Mouse (Mus musculus): ENCODE measurements around the gene Efemp1.

Gene Efemp1

DNA sequence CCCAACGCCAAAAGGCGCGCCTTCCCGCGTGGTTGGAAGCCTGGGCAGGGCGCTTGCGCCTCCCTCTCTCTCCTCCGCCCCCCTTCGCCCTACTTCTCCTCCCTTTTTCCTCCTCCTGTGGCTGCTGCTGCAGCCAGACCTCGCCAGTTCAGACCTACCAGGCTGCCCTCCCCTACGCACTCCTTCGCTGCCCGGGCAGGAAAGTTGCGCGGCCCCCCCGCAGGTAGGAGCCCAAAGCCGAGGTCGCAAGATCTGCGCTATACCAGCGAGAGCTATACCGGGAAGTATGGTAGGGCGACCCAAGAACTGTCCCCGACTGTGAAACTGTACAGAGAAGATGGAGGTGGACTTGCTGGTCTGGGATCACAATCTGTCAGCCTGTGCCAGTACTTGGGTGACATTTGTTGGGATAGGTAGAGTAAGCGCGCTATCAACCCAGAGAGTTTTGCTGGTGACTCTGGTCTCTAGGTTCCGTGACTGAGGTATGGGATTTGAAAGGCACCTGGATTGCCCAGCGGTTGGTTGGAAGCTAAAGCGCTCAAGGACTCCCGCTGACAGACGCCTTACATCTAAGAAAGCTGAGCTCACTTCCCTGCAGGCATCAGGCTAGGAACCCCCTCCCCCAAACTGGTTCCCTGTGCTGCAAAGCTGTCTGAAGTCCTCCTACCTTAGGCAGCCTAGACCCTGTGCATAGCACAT lies at the start of gene Efemp1:
Efemp1 (plus strand) TSS at position 103 of the 699 bp plus-strand sequence.
- no peak for DNase-seq (ENCODE audit: low spot score in 2 of 2)

DNA sequence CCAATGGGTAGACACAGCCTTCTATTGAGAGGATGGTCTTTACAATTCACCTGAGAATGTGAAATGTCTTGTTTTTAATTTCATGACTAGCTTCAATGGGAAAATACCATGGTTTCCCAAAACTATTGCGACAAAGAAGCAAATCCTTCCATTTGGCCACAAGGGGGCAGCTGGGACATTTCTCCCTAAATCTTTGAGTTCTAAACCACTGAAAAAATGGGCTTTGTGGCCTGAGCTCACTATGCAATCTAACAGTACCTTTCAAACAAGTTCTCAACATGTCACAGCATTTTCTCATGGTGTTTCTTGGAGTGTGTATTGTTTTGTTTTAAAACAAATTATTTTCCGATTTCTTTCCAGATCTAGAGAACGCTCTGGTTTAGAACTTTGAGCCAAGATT lies 44.3 kb upstream of the Efemp1 start:
- no peak for DNase-seq (ENCODE audit: low spot score in 2 of 2)

DNA sequence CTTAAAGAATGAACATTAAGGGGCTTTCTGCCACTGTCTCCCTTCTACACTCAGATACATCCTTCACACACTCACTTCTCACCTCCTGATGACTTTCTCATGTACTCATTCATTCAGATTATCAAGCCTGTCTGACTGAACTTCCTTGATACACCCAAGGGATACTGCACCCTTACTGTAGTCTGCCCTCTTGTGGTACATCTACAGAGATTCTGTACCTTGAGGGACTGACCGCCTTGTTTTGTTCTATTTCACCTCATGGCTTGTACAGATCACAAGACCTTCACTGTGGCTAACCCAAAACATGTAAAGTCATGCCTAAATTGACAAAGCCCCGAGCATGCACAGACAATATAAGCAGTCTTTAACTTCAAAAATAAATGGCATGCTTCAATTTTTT lies 41.1 kb upstream of the Efemp1 start:
- no peak for DNase-seq (ENCODE audit: low spot score in 2 of 2)

DNA sequence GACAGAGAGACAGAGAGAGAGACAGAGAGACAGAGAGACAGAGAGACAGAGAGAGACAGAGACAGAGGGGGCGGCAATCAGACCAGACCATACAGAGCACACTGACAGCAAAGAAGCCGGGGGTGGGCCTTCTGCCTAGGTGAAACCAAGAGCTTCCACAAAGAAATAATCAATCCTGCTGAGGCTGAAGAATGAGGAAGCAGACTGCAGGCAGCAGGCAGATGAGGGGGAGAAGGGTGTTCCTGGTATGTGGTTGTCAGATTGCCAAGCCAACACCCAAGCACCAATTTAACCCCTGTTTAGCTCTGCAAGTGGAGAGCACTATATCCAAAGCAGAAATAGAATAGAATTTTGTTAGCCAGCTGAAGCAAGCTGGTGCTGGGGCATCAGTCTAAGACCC lies 40.4 kb upstream of the Efemp1 start:
- no peak for DNase-seq (ENCODE audit: low spot score in 2 of 2)

DNA sequence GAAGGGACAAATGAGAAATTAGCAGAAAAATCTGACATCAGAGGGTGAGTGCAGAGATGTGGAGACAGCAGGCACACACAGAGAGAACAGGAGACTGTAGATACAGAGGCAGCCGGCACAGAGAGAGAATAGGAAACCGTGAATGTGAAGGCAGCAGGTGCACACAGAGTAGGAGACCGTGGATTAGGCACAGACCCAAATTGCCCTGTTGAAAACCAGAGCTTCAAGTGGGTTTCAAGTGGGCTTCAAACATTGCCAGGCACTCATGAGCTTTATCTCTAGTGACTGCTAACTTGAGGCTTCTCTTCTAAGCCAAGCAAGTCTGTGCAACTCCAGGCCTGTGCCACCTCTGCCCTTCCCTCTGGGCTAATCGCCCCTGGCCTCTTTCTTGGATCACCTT lies 35.6 kb upstream of the Efemp1 start:
- DNase-seq (ENCODE audit: low spot score in 2 of 2) = no peak

DNA sequence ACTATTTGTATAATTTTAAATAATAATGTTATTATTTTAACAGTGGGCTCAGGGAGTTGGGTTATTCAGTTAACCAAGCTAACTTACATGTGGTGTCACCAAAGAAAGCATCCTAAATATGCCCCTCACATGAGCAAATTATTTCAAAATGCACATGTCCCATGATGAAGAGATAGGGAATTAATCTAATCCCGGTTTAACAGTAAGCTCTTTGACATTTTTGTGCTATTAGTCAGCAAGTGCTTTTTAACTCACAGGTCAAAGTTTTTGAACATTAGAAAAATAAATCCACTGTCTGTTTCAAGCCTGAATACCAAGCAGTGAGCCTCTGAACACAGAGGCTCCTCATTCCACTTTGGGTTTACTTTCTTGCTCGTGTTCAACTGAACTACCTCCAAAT lies 26.1 kb upstream of the Efemp1 start:
- DNase-seq (ENCODE audit: low spot score in 2 of 2) = no peak

DNA sequence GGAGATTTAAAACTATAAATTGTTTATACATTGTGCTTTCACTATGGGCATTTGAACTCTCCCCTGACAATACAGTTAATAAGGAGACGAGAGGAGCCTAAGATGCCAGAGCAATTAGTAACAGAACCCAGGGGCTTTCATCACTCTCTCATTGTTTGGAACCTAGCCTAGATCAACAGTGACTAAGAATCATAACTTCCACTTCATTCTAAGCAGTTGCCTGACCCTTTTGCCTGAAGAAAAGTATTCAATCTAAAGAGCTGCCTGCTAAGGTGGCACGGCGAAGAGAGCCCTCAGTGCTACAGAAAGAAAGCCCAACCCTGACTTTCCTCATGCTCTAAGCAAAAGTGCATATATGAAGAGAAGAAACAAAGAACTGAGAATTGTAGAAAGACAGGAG lies 19.2 kb upstream of the Efemp1 start:
- no peak for DNase-seq (ENCODE audit: low spot score in 2 of 2)

DNA sequence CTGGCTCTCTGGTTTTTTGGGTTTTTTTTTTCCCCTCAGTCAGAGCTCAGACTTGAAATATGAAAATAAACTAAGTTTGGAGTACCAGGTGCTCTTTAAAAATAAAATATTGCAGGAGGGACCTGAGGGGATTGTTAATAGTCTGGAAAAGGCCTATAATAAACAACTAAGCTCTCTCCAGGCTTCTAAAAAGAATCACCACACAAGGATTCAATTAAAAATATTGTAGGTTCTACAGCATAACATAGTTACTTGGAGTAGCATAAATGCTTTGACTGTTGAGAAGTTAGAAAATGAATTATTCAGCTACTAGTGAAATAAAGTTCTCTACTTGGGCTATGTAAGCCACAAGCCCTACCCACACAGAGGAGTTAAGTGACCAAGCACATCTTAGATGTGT lies 17.9 kb upstream of the Efemp1 start:
- no peak for DNase-seq (ENCODE audit: low spot score in 2 of 2)

DNA sequence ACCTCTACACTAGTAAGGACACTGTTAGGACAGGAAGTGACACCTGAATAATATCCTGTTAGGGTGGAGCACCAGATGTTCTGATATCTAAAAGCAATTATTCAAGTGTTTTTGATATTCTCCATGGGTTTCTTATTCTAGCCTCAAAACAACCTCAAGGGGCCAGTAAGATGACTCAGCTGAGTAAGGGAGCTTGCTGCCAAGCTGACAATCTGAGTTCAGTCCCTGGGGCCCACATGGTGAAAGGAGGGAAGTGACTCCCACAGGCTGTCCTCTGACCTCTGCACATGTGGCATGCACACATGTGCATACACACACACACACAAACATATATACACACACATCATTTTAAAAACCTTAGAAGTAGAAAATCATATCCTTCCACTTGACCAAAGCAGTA lies 3.2 kb upstream of the Efemp1 start:
- DNase-seq (ENCODE audit: low spot score in 2 of 2) = no peak

DNA sequence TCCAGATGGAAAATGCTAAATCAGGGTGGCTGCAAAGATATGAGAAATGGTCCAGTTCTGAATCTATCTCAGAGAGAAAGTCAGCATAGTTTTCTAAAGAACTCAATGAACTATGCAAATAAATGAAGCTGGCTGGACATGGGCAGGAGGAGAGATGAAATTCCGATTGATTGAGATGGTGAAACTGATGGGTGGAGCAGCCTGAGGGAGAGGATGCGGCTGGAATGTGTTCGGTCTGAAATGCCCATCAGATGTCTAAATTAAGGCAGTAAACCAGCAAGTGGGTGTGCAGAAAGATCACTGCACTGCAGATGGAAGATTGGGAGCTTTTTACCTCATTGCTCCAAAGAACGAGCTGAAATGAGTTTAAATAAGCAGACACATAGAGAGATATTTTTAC lies 1.4 kb upstream of the Efemp1 start:
- no peak for DNase-seq (ENCODE audit: low spot score in 2 of 2)

DNA sequence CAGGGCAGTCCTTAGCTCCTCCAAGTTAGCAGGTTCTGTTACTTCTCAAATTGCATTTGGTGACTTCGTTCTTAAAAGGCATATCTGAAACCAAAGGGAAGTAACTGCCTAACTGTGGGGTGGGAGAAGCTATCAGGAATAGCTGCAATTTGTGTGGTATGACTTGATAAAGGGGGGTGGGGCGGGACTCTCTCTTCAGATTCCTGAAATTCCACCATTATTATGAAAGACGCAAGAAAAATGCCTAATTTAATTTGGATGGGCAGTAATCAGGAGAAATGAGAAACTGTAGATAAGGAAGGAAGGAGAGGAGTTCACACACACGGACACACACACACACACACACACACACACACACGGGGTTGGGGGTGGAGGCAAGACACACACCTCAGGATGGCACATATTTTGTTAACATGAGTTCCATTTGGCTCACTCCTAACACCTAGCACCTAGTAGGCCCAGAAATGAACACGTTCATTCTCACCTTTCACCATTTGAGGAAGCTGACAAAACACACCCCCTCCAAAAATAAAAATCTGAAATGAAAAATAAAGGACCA lies 564 bp upstream of the Efemp1 start:
- DNase-seq (ENCODE audit: low spot score in 2 of 2) = no peak

DNA sequence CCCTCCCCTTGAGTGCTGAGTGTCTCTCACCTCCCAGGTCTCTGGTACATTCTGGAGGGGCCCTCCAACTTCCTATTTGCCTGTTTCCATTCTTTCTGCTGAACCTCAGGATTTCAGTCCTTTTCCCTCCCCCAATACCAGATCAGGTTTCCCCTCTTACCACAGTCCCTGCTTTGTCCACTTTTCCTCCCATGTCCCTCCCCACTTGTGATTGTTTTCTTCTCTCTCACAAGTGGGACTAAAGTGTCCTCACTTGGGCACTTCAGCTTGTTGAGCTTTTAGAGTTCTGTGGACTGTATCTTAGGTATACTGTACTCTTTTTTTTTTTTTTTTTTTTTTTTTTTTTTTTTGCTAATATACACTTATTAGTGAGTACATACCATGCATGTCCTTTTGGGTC lies 6.1 kb downstream of the Efemp1 start:
- no peak for DNase-seq (ENCODE audit: low spot score in 2 of 2)

DNA sequence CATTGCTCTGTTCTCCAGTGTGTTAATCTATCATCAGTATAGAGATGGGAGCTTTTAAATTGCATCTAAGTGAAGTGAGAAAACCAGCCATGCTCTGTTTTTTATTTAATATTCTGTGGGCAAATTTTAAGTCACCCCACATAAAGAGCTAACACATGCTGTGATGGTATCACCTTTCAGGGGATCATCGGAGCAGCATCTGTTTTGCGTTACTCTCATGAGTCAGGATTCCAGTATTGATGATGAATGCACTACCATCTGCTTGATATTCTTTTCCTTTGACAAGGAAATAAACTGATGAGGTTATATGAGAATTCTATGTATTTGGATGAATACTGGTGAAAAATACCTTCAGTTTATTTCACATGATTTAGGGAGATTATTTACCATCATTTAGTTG lies 16.1 kb downstream of the Efemp1 start:
- no peak for DNase-seq (ENCODE audit: low spot score in 2 of 2)

DNA sequence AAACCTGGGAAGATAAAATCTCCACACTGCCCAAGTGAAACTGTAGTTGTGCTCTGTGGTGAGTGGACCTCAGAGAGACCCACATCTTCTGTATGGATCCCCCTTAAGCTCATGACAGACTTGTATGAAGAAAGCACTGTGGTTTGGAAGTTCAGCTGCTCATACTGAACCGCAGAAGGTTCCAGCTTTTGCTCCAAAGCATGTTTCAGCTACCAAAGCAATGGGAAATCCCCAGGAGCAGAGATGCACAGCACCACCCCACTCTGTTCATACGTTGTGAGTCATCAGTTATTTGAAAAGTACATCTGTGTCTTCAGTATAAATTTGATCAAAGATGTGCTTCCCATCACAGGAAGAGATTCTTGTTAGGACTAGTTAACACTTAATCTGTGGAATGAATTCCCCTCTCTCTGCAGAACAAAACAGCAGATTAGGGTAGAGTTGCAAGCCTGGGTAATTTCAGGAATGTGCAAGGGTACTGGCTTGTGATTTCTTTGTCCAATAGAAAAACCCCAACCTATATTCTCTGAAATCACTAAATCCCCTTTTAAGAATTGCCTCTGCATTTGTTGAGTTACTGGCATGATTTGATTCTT lies 28.5 kb downstream of the Efemp1 start:
- DNase-seq (ENCODE audit: low spot score in 2 of 2) = no peak

DNA sequence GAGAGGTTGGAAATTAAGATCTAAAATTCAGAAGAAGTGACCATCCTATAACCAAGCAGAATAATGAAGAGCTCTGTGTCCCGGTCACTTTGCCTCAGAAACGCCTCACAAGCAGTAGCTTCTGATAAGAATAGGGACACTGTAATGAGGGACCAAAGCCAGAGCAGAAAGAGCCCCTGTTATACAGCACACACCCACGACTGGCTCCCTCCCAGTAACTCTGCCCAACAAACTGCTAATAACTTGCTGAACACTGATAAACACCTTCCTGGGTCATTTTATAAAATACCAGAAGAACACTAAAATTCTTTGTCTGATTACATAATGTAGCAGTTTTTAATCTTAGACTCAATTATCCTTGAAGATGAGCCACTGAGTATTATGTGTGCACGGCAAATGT lies 30.1 kb downstream of the Efemp1 start:
- no peak for DNase-seq (ENCODE audit: low spot score in 2 of 2)

DNA sequence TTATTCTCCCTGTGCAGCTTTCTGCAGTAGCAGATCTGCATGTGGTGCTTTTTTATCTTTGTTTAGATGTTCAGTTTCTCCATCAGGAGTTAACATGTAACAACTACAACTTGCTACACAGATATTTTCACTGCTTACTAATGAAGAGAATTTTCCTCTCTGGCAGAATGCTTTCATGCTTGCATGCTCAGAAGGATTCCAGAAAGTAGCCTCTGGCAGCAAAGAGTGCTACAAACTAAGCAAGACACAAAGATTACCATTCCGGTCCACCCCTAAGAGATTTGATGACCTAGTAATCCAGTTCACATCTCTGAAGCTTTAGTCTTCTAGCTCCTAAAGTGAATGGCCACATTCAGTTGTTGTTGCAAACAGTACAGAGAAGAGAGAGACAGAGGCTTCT lies 36.5 kb downstream of the Efemp1 start:
- DNase-seq (ENCODE audit: low spot score in 2 of 2) = no peak

DNA sequence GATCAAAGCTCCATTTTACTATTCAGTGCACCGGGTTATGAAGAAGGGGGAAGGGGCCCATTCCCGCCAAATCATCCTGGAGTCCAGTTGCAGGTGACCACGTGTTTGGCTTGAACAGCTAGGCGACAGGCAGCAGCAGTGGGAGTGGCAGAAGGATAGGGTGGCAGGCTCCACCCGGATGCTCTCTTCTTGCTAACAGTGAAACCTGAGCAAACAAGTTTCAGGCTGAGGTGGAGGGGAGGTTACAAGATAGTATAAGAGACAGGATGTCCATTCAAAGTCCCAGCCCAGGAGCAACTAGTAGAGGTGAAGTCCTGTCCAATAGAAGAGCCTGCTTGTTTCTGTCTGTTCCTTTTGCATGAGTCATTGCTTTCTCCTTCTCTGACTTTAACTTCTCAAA lies 38.5 kb downstream of the Efemp1 start:
- no peak for DNase-seq (ENCODE audit: low spot score in 2 of 2)

DNA sequence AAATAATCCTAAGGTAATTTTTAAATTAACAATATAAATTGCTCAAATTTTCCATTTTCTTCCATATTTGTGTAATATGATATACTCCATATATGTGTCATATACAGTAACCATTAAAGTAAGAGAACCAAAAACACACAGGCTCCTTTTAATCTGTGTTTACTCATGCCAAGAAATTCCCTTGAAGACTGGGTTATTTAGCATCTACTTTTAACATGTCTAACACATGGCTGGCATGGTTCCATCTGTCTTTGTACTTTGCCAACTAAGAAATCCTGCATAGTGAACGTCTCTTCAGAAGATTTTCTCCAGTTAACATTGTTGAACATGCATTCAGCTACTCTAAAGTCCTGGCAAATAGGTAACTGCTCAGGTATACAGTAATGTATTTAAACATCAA lies 46.4 kb downstream of the Efemp1 start:
- DNase-seq (ENCODE audit: low spot score in 2 of 2) = no peak

DNA sequence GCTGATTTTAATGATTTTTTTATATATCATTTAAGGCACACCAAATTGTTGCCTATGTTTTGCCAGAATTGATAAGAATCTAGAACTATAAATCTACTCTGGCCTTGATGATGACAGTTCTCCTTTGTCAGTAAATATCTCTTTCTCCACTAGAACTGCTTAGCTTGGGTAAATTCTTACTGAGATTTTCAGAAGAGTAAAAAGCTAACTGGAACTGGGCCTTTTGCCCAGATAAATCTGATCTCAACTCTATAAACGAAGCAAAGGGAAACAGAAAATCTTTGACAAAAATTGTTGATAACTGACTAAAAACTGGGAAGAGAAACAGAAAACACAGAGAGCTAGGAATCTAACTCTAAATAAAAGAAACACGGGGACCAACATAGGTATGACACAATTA lies 51.6 kb downstream of the Efemp1 start:
- no peak for DNase-seq (ENCODE audit: low spot score in 2 of 2)

DNA sequence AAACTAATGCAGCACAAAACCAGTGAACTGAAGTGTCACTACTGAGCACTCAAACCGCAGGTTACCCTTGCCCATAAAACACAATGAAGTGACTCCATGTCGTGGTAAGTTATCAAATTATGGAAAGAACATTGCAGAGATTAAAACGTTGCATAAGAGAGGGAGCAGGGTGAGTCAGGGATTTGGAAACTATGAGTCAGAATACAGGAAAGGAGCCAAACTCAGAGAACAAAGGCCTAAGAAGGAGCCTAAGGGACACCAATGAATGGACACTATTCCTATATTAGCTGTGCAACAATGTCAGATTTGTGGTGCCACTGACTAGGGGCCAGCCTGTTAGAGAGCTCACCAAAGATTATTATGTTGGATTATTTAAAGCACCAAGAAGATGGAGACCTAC lies 53.3 kb downstream of the Efemp1 start:
- no peak for DNase-seq (ENCODE audit: low spot score in 2 of 2)

DNA sequence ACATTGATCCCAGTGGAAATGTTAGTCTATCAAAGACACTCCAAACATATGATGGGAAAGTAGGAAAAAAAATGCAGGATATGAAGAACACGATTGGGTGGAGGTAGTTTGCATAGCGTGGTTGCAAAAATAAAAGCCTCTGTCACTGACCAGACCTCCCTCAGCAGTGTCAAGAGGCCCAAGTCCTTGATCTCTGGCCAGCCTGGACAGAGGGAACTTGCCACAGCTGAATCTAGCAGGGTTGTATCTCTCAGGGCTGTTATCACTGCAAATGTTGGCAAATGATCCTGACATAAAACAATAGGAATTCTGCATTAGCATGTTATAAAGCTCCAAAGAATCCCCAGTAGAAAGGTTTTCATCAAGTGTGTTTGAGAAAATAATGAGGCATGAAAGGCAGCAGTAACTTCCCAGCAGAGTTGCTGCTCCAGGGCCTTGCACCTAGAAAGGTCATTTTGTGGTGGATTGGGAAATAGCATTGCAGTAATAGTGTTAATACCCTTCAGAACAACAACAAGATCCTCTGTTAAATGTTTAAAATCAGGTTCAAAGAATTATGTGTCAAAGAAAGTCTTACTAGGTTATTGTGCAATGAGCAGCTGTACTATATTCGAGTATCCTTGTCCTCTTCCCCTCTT lies 56.0 kb downstream of the Efemp1 start:
- no peak for DNase-seq (ENCODE audit: low spot score in 2 of 2)

DNA sequence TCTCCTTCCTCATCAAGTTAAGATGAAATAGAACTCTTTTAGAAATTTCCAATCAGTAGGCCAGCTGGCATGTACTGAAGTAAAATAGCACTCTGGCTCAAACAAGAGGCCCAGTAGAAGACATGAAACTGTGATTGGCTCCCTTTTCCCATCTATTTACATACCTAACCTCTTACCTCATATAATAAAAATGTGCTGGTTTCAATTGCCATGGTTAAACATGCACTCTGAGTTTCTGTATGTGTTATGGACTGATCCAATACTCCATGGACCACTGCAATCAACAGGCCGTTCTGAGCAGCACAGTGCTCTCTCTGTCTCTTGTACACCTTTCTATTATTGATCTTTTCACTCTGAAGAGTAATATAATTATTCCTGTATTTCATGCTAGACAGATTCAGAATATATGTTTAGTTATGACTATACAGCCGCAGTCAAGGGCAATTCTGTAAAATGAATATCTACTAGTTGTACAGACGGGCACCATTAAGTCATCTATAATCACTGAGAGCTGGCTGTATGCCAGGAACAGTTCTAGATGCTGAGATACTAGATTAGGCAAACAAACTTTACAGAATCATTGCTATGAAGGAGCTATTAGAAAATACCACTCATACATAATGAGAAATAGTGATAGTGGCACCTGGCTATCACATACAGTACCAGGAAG lies 59.6 kb downstream of the Efemp1 start:
- no peak for DNase-seq (ENCODE audit: low spot score in 2 of 2)

DNA sequence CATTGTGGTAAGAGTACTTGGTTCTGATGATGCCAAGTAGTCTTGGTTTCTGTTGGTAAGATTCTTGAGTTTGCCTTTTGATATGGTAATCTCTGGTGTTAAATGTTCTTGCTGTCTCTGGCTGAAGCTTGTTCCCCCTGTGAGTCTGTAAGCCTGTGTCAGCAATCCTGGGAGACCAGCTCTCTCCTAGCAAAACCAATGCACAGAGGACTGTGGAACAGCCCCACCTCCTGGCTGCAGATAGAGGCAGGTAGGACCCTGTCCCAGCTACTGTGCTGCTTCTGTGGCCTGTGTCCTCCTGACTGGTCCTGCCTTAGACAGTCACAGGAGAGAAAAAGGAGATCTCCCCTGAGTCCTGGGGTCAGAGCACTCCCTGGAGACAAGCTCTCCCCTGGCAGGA lies 81.4 kb downstream of the Efemp1 start:
- DNase-seq (ENCODE audit: low spot score in 2 of 2) = no peak
